Mouse (Mus musculus) heart, embryonic 11.5 days (tissue): ENCODE measurements at regions not wholly inside any gene's neighbourhood (a gene's known extent, or its start where the extent isn't known, plus 50 kb on each side); places are given as distances from the start of the nearest gene placed in this dataset.

Experiments used
- ATAC-seq: fragments of 200-750 bp; cut with Nextera tagmentation; replicated peaks from 2 replicates; pipeline ENCODE4 v1.8.0; 2017; ENCODE audit warnings: moderate library complexity; ENCODE audit not compliant: insufficient number of reproducible peaks, low FRiP score, low TSS enrichment
- H3K27ac ChIP-seq: fragments of 300-500 bp; sonication (generic); 2 replicates; pipeline ENCODE4 v1.5.1; 2014; ENCODE audit warnings: mild to moderate bottlenecking, low read depth, low read length
- H3K27me3 ChIP-seq: fragments of 300-500 bp; sonication (generic); 2 replicates; pipeline ENCODE4 v1.6.1; 2014; ENCODE audit warnings: mild to moderate bottlenecking, low read length, mixed read lengths; ENCODE audit not compliant: control insufficient read depth, insufficient read depth
- H3K36me3 ChIP-seq: fragments of 300-500 bp; sonication (generic); 2 replicates; pipeline ENCODE4 v1.6.1; 2014; ENCODE audit warnings: mild to moderate bottlenecking, low read length, moderate library complexity, mixed read lengths; ENCODE audit not compliant: control insufficient read depth, insufficient read depth
- H3K4me1 ChIP-seq: fragments of 300-500 bp; sonication (generic); 2 replicates; pipeline ENCODE4 v1.6.1; 2014; ENCODE audit warnings: low read length; ENCODE audit not compliant: control insufficient read depth, insufficient read depth
- H3K4me2 ChIP-seq: fragments of 300-500 bp; sonication (generic); 2 replicates; pipeline ENCODE4 v1.6.1; 2014; ENCODE audit warnings: mild to moderate bottlenecking, moderate library complexity
- H3K4me3 ChIP-seq: fragments of 300-500 bp; sonication (generic); 2 replicates; pipeline ENCODE4 v1.5.1; 2014; ENCODE audit warnings: low read depth, low read length
- H3K9ac ChIP-seq: fragments of 300-500 bp; sonication (generic); 2 replicates; pipeline ENCODE4 v1.6.1; 2014; ENCODE audit warnings: mild to moderate bottlenecking, low read depth, low read length, moderate library complexity
- H3K9me3 ChIP-seq: fragments of 300-500 bp; sonication (generic); replicated peaks from 2 replicates; pipeline ENCODE4 v1.6.1; 2016; ENCODE audit warnings: low read length; ENCODE audit not compliant: control insufficient read depth
- WGBS: fragments of 180-500 bp; shearing (Covaris S2); extraction: QIAGEN DNeasy Blood & Tissue Kit; methylation state at CpG from one replicate; pipeline ENCODE4 v1.1.7; 2014; ENCODE audit not compliant: insufficient replicate concordance; 5-methylcytosine and 5-hydroxymethylcytosine counted together

DNA sequence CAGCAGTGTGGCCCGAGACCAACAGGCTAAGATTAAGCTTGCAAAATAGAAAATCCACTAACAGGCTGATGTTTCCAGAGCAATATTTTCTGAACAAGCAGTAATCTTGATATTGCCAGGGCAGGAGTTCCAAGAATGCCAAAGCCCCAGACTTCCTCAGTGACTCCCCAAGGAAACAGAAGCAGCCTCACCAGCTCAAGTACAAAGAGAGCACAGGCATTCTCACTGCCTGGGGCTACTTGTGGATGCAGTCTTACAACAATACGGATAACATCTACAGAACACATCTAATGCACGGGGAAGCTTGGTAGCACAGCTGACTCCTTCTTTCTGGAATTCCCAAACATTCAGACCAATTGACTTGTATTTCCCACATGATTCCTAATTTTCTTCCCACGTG is 235.9 kb downstream of the Samd5 start:
- Histone ChIP-seq H3K27ac (no peak overlapping the region), H3K36me3 (no peaks in the 10 kb centered on the region), H3K4me1 (0 out of 2 replicates have a peak, but pooled peaks cover 2% of the 10 kb centered on the region), H3K4me3 (no peak overlapping the region), H3K4me2 (no peak overlapping the region), H3K9me3 (no peaks in the 10 kb centered on the region), H3K27me3 (no peaks in the 10 kb centered on the region), H3K9ac (no peak overlapping the region)
- WGBS: 56% methylated on average over 4 of the region's 4 CpGs
- no peak for ATAC-seq

DNA sequence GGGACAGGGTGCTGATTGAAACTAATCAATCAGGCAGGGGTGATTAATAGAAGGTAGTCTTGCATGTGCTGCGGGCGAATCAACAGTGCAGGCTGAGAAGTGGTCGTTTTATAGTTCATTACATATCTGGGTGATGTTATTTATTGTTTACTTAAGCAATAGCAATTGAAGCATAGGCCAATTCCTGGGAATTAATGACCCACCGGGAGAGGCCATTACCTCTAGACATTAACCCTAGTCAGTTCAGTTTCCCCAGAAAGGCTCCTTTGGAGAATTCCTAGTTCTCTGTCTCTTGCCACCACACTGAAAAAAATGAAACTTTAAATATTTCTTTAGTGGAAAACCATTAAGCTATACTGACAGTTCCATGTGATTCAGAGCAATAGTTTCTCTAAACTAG is 236.6 kb downstream of the Samd5 start:
- ATAC-seq: no peak
- no peaks in the 10 kb centered on the region for H3K9me3 ChIP-seq
- no peaks in the 10 kb centered on the region for H3K36me3 ChIP-seq

DNA sequence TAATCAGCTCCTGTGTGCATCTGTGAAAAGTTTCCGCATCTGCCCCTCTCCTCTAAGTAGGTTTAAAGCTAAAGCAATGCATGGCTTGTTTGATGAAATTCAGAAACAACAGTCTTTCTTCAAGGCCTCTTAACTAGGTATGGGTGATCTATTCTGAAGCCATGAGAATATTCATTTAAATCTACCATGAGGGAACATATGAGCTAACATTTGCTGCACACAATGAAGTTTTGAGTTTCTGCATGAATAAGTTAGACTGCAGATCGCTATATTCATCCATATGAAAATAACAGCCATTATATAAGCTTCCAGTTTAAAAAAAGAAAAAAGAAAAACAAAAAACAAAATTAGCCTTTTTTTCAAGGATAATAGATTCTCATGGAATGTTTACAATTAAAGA is 245.9 kb downstream of the Samd5 start:
- H3K27me3 ChIP-seq: no peaks in the 10 kb centered on the region
- no peak for ATAC-seq
- 92% methylated on average over 2 of the region's 2 CpGs for WGBS
- H3K9ac ChIP-seq: no peak overlapping the region
- no peaks in the 10 kb centered on the region for H3K36me3 ChIP-seq
- no peak overlapping the region for H3K4me3 ChIP-seq
- no peaks in the 10 kb centered on the region for H3K4me1 ChIP-seq
- no peak overlapping the region for H3K4me2 ChIP-seq
- H3K9me3 ChIP-seq: no peaks in the 10 kb centered on the region
- no peak overlapping the region for H3K27ac ChIP-seq

More for the DNA sequence above, 236.6 kb downstream of the Samd5 start:
- H3K27me3 ChIP-seq: no peaks in the 10 kb centered on the region
- 70% methylated on average over 4 of the region's 4 CpGs for WGBS
- no peak overlapping the region for H3K27ac ChIP-seq
- H3K4me2 ChIP-seq: no peak overlapping the region
- 0 out of 2 replicates have a peak, but pooled peaks cover 2% of the 10 kb centered on the region for H3K4me1 ChIP-seq
- no peak overlapping the region for H3K9ac ChIP-seq
- no peak overlapping the region for H3K4me3 ChIP-seq

DNA sequence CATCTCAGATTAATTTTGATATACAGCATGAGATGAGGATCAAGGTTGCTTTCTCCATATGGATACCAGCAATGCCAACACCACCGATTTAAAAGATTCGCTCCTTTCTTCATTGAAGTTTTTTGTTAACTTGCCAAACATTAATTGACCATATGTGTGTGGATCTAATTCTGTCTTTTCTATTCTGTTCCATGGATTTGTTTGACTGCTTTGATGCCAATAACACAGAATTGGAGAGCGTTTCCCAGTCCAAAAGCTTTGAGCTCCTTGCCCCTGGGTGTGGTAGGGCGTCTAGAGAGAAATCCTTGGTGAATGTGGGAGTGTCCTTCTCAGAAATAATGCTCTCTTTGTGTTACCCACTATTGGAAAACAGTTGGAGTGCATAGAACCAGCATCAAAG is 254.3 kb downstream of the Samd5 start:
- H3K27ac ChIP-seq: no peak overlapping the region
- H3K4me3 ChIP-seq: no peak overlapping the region
- WGBS: 75% methylated on average over 4 of the region's 4 CpGs
- H3K9me3 ChIP-seq: no peaks in the 10 kb centered on the region
- H3K36me3 ChIP-seq: no peaks in the 10 kb centered on the region
- ATAC-seq: no peak
- H3K27me3 ChIP-seq: no peaks in the 10 kb centered on the region
- no peak overlapping the region for H3K4me2 ChIP-seq
- H3K9ac ChIP-seq: no peak overlapping the region
- no peaks in the 10 kb centered on the region for H3K4me1 ChIP-seq

DNA sequence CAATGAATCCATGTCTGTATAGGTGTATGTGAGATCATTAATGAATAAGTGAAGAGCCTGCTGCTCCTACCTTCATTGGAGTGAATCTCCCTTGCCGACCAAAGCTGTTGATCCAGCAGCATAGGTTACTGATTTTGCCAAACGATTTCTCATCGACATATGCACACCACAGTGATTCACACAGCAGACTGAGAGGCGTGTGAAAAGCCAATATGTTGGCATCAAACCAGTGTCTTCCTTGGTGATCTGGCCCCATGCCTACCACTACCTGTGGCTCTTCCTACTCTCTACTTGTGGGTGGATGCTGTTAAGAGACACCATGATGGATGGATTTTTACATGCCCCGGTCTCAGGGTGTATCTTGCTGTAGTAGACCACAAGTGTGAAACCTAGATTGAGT is 258.3 kb downstream of the Samd5 start:
- H3K36me3 ChIP-seq: no peaks in the 10 kb centered on the region
- ATAC-seq: no peak
- no peak overlapping the region for H3K9ac ChIP-seq
- no peak overlapping the region for H3K27ac ChIP-seq
- WGBS: 85% methylated on average over 5 of the region's 5 CpGs
- H3K4me2 ChIP-seq: no peak overlapping the region
- no peaks in the 10 kb centered on the region for H3K4me1 ChIP-seq
- H3K27me3 ChIP-seq: no peaks in the 10 kb centered on the region
- no peak overlapping the region for H3K4me3 ChIP-seq
- no peaks in the 10 kb centered on the region for H3K9me3 ChIP-seq

DNA sequence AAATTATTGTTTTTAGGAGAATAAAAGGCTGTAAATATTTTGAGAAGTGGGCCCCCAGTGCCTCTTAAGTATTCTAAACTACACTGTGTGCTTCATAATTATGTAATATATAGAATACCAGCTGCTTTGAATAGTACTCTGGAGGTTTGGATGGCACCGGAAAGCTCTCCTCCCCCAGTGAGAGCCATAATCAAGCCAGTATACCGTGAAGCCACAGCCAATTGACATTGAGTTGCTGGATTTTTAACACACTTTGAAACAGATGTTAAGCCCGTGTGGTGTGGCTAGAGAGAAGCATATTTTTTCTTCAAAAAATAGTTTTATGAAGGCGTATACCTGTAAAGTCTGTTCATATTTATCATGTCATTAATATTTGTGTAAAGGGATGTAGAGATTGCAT is 268.9 kb downstream of the Samd5 start:
- ATAC-seq: no peak
- 79% methylated on average over 4 of the region's 4 CpGs for WGBS

DNA sequence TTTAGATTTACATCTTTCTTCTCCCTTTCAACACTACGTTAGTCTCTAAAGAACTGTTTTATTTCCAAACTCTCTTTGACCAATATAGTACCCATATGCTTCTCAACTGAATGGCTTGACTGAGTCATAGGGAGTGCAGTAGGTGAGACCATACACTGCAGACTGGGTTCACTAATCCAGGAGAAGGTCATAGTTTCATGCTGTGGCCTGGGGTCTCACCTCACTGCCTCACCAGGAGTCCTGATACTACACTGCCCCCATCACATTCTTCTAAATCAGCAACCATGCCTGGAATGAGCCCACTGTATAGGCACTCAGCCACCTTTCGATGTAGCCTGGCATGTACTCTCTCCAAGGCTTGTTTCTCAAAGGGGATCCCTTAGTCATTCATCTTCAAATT is 269.6 kb downstream of the Samd5 start:
- ATAC-seq: no peak
- H3K27ac ChIP-seq: no peak overlapping the region

More for the DNA sequence above, 268.9 kb downstream of the Samd5 start:
- no peak overlapping the region for H3K4me2 ChIP-seq
- no peaks in the 10 kb centered on the region for H3K4me1 ChIP-seq
- no peaks in the 10 kb centered on the region for H3K9me3 ChIP-seq
- no peak overlapping the region for H3K9ac ChIP-seq
- H3K27ac ChIP-seq: no peak overlapping the region
- no peak overlapping the region for H3K4me3 ChIP-seq
- no peaks in the 10 kb centered on the region for H3K36me3 ChIP-seq
- H3K27me3 ChIP-seq: no peaks in the 10 kb centered on the region

DNA sequence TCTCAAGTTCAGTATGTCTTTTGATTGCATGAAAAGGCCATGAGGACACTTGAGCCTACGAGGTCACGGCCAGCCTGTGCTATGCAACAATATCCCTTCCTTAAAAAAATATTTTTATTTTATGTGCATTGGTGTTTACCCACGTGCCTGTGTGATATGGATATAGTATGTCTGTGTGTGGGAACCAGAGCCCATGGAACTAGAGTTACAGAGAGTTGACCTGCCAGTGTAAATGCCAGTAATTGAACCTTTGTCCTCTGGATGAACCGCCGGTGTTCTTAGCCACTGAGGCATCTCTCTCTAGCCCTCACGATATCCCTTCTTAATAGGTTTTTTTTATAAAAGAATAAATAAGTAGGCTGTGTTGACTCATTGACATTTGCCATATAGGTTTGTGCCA is 270.0 kb downstream of the Samd5 start:
- no peak overlapping the region for H3K4me3 ChIP-seq
- ATAC-seq: no peak

More for the DNA sequence above, 269.6 kb downstream of the Samd5 start:
- no peaks in the 10 kb centered on the region for H3K4me1 ChIP-seq
- no peaks in the 10 kb centered on the region for H3K9me3 ChIP-seq
- no peak overlapping the region for H3K4me3 ChIP-seq
- no peak overlapping the region for H3K9ac ChIP-seq
- H3K36me3 ChIP-seq: no peaks in the 10 kb centered on the region
- H3K27me3 ChIP-seq: no peaks in the 10 kb centered on the region
- no peak overlapping the region for H3K4me2 ChIP-seq
- WGBS: 95% methylated on average over 2 of the region's 2 CpGs

DNA sequence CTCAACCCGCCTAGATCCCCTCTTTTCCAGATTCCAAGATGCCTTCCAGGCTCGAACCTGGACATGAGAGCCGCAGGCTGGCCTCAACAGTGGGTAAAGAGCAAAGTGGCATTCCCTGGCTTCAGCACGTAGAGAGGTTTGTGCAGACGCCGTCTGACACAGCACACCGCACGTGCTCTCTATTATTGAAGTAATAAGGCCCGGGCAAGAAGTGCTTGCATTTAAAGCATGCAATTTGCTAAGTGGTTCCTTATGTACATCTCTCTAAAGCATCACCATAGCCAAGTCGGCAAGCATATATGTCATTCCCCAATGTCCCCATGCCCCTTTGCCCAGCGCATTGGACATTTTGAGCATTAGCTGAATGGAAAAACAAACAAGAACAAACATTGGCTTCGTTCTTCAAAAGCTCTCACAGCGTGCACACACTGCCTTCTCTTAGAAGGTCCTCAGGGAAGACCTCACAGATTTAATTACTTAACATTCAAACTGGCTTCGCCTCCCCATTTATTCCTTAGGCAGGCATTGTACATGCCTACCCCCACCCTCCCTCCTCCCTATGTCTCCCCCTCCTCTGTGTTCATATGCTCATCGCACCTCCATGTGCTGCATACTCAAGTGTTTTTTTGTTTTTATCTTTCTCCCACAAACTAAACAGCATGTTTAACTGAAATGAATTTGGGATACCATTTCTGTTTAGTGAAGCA is 273.9 kb downstream of the Samd5 start:
- no peak overlapping the region for H3K4me3 ChIP-seq
- no peak overlapping the region for H3K9ac ChIP-seq
- no peaks in the 10 kb centered on the region for H3K27me3 ChIP-seq
- no peak overlapping the region for H3K4me2 ChIP-seq
- H3K9me3 ChIP-seq: no peaks in the 10 kb centered on the region
- 85% methylated on average over 15 of the region's 15 CpGs for WGBS
- H3K4me1 ChIP-seq: no peaks in the 10 kb centered on the region
- ATAC-seq: no peak
- H3K27ac ChIP-seq: no peak overlapping the region
- H3K36me3 ChIP-seq: no peaks in the 10 kb centered on the region

More for the DNA sequence above, 270.0 kb downstream of the Samd5 start:
- no peak overlapping the region for H3K9ac ChIP-seq
- no peaks in the 10 kb centered on the region for H3K4me1 ChIP-seq
- no peak overlapping the region for H3K4me2 ChIP-seq
- no peak overlapping the region for H3K27ac ChIP-seq
- WGBS: 81% methylated on average over 6 of the region's 6 CpGs
- no peaks in the 10 kb centered on the region for H3K27me3 ChIP-seq
- no peaks in the 10 kb centered on the region for H3K9me3 ChIP-seq
- H3K36me3 ChIP-seq: no peaks in the 10 kb centered on the region
